Mouse (Mus musculus): Measurements from ENCODE around the gene Adam12.

Adam12 gene

DNA sequence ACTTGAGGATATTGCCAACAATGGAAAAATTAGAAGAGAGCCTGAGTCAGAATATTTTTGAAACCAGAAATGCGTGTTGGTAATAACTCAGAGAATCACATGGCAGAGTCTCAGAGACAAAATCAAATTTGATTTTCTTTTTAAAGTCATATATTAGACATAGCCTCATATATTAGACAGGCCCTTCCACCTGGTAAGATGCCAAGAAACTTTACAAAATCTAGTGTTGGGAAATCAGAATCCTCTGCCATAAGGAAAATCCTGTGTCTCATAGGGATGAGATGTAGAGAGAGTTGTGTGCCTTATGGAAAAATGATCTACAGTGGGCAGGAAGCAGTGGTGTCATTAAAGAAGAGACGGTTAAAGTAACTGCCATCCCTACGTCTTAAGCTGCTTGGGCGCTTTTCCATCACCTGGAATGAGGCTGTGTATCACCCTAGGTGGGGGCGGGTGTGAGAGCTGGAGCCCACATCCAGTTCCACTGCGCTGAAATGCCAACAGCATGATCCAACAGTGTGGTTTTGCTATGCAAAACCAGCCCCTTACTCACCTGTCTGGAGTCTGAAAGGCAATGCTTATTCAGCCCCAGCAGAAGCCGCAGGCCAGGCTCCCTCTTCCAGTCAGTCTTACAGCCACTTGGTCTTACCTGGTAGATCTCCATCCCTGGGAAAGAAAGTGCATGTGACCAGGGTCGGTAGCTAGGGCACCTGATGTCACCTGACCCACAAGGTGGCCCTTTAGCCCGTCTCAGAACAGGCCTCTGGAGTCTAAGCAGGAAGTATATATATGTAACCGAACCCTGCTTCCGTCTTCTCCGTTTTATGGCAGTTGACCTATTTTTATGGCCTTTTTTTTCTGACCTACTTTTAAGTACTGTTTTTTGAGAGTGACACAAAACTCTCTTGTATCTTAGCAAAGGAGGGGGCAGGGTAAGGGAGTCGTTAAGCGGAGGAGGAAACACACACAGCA lies at the start of gene Adam12:
TSS of gene Adam12 (minus strand) at position 769 of the 969 bp plus-strand sequence.
- in situ Hi-C loops (cut with MboI) = no loop called here

DNA sequence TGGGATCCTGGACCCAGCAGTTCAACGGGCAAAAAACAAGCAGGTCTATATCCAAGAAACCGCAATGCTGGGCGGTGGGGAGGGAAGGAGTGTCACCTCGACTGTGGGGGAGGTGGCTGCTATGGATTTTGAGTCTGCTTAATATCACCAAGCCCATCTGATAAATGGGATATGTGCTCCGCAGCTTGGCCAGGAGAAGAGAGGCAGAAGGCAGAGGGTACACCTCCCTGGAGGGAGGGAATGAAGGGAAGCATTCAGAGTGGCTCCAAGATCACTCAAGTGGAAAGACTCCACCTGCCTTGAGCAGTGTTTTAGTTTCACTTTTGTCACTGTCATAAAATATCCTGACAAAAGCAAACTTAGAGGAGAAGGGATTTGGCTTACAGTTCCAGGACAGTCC lies 41.0 kb upstream of the Adam12 start:
- in situ Hi-C loops (cut with MboI) = no loop called here

DNA sequence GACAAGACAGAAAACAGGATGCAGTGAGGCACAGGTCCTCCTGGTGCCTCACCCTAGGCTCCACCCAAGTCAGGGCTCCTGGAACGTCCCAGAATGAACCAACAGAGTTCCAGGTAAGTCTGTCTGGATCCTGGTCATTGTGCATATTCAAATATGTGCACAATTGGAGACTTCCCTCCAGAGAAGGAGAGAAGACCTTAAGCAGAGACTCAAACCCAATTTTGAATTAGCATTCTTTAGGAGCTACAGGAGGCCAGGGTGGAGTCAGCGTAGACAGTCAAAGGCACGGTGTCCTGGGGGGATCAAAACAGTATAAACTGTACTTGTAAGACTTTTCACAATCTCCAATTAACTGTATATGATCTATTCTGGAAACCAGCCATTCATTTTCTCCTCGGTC lies 40.5 kb upstream of the Adam12 start:
- in situ Hi-C loops (cut with MboI) = no loop called here

DNA sequence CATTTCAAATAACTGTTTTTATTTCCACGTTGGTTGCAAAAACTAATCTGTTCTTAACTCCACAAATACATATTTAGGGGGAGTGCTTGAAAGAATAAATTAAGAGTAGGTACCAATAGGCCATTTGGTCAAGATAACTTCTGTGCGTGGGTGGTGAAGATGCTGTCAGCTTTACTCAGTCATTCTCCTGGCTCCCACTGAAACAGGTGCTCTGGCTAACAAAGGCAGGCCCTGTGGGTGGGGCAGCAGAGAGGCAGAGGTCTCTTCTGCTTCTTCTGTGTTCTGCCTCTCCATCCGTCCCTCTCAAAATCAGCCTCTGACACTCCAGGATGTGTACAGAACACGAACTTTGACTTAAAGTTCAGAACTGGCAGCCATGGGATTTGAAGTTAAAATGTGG lies 33.8 kb upstream of the Adam12 start:
- in situ Hi-C loops (cut with MboI) = no loop called here

DNA sequence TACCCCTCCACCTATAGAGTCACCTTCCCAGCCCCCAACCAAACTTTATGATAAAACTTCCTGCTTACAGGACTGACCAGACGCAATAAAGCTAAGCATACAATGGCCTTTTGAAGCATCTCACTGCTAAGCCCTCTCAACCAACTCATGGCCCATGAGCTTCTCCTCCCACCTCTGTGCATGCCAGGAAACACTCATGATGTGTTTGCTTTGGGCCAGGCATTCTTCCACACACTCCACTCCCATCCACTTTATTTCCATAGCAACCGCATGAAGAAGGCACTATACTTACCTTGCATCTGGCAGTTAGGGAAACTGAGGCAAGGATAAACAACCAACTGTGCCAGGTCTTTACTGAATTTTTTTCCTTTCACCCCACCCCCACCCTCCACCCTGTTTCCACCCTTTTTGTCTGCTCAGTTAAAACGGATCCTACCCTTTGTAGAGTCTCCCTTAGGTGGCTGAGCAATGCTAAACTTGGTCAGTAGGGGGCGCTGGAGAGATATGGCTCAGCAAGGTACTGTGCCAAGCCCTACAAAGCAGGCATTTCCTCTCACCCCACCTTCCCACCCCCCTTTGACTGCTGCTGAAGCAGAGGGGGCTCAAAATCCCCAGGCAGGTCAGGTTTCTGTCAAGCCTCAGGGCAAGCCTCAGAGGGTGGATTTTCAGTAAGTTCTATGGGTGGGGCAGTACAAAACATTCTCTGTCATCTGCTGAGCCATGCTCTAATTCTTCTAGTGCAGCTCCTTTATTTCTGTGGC lies 31.4 kb upstream of the Adam12 start:
- in situ Hi-C loops (cut with MboI) = no loop called here

DNA sequence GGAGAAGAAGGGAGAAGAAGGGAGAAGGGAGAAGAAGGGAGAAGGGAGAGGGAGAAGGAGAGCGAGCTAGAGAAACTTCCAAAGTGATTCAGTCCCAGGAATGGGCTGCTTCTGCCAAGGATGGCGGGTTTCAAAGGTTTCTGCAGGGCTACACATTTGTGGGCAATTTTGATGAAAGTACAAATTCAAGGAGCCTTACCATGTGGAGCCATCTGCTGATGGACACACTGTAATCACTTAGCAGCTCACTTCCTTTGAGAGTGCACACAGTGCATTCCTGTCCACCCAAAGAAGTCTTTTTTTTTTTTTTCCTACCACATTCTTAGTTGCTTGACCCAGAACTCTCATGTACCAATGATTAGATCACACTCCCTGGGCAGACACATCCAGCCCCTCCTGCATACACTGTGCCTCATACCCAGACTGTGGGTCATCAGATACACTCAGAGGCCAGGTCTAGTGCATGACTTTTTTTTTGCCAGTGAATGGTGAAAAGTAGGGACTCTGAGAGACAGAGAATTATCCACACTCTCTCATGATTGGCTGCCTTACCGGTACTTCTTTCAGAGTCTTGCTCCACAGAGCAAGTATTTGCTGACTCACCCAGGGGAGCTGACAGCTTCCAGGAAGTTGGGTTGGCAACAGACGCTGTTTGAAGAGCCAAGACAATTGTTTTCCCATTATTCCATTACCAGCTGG lies 29.2 kb upstream of the Adam12 start:
- in situ Hi-C loops (cut with MboI) = no loop called here

DNA sequence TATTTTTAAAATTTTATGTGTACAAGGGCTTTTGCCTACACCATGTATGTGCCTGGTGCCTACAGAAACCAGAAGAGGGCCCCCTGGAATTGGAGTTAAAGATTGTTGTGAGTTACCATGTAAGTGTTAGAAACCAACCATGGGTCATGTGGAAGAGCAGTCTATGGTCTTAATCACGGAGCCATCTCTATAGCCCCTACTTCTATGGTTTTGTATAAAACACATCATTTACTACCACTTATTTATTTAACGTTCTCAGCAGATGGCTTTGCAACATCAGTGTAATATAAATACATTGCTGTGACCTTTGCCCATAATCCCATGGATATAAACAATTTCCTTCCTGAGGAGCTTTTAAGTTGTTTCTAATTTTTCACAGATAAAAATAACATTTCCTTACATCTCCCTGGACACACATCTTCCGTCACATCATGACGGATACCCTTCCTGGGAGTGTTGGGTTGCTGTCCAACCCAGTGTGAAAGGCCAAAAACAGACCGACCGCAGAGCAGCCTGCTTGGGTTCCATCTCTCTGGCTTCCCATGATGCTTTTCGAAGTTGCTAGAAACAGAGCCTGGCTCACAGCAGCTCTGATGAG lies 18.4 kb upstream of the Adam12 start:
- in situ Hi-C loops (cut with MboI) = no loop called here

DNA sequence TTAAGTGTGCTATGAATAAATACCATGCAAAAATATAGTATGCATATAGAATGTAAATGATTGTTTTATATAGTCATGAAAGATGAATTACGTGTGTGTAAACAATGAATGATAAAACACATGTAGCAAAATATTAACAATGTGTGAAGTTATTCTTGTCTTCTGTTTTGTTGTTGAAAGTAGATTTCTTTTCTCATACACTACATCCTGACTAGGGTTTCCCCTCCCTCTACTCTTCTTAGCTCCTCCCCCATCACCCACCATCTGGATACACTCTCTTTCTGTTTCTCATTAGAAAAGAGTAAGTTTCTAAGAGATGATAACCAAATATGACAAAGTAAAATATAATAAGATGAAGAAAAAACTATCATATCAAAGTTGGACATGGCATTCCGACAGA lies 16.1 kb upstream of the Adam12 start:
- in situ Hi-C loops (cut with MboI) = no loop called here

DNA sequence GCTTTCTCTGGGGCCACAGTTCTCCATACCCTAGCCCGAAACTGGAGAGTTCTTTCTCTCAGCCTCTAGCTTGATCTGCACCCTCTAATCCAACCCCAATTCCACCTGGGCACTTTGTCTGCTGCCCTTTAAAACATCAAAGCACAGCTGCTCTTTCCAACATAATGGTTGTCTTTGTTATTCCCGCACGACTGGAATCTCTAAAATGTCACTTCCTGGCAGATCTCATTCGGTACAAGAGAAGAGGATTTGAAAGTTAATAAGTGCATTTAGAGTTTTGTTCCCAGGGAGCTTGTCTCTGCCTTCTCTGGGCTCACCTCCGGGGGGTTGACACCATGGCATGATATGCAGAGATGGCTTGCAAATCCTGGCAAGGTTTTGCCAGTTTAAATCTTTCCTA lies 14.7 kb upstream of the Adam12 start:
- in situ Hi-C loops (cut with MboI) = no loop called here

DNA sequence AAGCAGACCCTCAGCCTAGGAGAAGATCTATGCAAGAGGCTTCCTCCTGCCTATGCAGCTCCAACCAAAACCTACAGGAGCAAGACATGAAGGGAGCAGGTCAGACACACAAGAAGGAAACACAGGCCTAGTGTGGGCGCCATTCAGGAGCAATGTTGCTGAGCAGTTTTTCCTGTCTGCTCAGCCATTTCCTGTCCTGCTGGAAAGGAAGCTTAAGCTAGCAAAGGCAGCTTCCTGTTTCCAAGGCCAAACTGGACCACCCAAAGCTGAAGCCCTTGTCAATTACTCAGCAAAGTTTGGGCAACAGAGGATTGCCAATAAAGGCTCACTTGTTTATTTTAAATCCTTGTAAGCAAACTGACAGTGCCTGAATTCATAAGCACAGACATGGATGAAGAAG lies 10.8 kb upstream of the Adam12 start:
- in situ Hi-C loops (cut with MboI) = no loop called here

DNA sequence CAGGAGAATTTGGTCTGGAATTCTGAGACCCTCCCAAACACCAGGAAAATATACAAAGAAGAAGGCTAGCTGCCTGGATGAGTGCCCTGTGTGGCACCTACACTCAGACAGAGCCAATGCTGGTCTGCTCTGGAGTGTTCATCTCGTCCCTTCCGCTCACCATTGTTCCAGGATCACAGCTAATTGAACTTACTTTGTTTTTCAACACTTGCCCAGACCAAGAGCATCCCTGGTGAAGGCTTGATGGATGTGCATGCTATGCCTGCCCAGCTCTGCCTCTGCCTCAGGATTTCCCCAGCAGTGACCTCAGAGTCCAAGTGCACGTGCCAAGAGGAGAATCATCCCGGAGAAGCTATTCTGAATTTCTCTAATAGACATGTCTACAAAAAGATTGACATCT lies 9.3 kb upstream of the Adam12 start:
- in situ Hi-C loops (cut with MboI) = no loop called here

DNA sequence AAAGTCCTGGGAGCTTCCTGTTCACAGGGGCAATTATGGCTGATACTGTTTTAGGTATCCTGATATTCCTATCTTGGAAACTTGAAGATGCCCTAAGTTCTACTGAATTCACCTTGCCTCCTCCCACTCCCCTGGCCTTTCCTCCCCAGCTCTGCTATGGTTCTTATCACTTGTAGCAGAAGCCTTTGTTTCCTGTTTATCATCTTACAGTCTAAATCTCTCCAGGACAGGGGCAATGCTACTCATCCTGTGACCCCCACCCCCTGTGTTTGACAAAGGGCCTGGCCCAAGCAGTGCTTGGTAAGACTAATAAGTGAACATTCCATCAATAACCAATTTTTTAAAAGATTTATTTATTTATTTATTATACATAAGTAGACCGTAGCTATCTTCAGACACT lies 8.6 kb upstream of the Adam12 start:
- in situ Hi-C loops (cut with MboI) = no loop called here

DNA sequence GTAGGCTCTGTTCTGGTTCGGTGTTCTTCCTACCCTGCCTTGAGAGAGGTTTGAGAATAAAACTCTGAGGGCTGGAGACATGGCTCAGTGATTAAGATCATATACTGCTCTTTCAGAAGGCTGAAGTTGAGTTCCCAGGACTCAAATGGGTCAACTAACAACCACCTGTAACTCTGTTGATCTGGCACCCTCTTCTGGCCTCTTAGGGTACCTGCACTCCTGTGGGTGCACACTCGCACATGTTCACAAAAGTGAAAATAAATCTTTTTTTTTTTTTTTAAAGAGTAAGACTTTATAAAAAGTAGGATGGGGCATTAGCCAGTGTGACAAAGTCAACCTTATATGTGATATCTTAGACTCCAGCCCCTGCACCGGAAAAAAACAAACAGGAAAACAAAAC lies 6.9 kb upstream of the Adam12 start:
- in situ Hi-C loops (cut with MboI) = no loop called here

DNA sequence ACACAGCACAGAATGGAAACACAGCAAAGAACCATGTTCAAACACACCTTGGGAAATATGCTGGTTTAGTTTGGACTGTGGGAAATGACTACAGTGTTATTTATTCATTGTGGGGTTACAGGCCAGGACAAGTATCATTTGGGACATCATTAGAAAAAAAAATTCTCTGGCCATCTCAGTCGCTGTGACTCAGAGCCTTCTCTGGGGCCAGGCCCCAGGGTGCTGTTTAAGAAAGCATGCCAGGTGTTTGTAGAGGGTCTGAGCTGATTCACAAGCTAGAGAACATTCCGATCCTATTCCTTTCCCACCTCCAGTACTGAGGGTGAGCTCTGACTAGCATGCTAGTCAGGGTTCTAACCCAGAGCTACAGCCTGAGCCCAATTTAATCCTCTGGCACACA lies 5.4 kb upstream of the Adam12 start:
- in situ Hi-C loops (cut with MboI) = no loop called here

DNA sequence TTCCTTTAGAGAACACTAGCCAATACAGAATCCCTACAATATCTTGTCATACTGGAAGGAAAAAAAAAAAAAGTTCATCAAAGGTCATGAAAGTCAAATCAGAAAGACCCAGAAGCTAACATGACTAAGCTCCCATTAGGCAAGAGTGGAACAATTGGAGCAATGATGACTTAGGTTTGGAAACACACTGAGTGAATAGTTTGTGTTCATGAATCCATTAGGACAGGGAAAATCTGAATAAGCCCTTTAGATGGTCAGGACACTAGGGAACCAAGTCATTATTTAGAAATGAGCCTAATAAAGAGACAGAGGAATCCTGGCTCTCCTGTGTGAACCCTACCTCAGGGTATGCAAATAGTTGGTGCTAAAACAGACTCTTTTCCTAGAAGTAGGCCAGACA lies 4.8 kb upstream of the Adam12 start:
- in situ Hi-C loops (cut with MboI) = no loop called here

DNA sequence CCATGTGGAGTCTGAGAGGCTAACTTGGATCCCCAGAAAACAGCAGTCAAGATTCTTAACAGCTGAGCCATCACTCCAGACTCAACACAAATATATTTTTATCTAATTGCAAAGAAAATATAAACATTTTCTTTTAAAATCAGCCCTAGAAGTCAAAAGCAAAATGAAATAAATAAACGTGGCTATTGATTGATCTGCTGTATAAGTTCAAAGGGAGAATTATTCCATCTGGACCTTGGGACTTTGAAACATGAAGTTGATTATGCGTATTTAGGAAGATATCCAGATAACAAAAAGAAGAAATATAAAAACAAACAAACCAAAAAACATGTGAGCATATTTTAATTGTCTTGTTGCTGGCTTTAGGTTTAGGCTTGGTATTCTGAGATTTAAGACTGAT lies 3.6 kb upstream of the Adam12 start:
- in situ Hi-C loops (cut with MboI) = no loop called here

DNA sequence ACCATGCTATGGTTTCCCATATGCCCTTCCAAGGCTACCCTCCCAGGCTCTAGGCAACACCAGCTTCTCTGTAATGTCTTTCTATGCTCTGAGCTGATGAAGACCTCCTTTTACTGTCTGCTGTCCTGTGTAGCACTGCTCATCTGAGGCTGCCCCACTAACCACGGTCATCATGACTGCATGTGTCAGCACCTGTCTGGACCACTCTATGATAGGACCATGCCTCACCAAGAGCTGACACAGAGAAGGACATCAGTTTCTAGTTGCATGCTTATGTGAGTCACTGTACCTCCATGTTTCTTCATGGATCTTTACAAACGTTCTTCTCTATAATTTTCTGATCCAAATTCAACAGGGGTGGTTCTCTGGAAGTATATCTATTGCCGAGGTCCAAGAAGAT lies 1.2 kb downstream of the Adam12 start:
- in situ Hi-C loops (cut with MboI) = no loop called here

DNA sequence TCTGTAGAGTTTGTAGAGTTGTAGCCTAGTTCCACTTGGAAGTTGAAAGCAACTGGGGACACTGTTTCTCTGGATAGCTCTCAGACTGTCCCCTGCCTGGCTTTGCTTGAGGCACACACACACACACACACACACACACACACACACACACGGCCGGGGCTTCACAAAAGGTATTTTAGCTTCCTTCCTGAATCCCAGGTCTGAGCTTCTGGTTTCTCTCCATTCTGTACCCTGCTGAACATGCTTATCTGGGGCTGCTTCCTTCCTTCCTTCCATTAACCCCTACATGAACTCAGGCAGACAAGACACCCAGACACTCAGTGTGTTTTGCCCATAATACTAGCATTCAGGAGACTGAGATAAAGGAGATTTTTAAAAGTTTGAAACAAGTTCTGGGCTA lies 2.0 kb downstream of the Adam12 start:
- in situ Hi-C loops (cut with MboI) = no loop called here

DNA sequence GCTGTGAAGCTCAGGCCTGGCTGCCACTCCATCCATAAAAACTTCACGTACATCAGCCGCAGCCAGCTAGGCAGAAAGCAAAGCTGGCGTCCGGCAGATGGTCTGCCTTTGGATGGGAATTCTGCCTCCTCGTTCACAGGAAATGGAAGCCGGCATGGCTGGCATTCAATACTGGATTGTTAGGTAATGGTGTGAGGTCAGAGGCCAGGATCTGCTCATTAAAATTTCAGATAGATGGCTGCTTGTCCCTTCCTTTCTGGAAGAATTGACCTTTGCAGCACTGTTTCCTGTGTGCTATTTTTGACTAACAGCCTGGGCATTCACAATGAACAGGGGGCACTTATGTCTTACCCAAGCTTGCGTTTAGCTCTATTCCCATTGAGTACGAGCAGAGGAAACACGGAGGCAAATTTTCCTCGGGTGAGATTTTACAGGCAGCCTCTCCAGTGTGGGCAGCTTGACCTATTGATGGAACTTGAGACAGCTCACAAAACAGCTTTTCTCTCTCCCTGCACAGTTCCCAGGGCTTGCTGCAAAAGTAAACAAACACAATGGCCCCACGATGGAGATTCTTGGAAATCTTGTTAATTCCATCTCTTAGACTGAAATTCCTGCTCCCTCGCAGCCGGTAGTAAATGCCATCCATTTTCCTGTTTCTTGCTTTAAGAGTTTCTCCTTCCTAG lies 4.0 kb downstream of the Adam12 start:
- in situ Hi-C loops (cut with MboI) = no loop called here

DNA sequence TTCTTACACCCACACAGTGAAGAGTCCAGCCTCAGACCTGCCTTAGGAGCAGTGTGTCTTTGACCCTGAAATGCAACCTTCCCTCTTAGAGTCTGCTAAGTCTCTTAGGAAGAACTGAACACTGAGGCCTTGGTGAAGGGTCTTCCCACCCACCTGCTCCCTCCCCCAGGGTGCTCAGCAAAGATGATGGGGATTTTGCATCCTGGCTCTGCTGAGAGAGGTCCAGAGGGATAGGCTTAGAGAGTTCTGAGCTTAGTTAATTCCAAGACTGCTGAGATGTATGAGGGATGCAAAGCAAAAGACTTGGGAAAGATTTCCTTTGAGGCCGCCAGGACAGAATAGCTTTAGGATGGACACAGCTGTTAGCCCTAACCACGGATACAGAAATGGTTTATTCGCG lies 4.8 kb downstream of the Adam12 start:
- in situ Hi-C loops (cut with MboI) = no loop called here

DNA sequence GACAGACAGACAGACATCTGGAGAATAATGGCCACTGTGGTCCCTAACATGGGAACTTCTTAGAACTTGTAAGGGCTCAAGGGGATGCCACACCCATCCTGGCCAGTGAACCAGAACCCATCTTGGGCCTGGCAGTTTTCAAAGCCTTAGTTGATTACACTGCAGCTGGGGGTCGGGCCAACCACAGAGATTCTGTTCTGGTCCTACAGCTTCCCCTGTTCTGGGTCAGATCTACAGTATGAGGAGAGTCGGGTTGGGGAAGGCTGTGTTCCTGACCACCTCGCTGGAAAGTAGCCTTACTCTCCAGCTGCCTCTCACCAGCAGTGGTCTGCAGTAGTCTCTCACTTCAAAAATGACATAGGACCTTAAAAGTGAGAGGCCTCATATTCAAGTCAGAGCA lies 5.7 kb downstream of the Adam12 start:
- in situ Hi-C loops (cut with MboI) = no loop called here
